ENCODE assay signal across 31 mouse cellular contexts in genomic region chr14:34330657-34331158, GRCm38 (mm10). TPM values are rescaled to one million over a fixed set of nuclear protein-coding genes. Genes with fewer than 3 reads are reported as not detected.
DNase-seq lines count a peak whose midpoint lies in the region; ATAC-seq and TF ChIP-seq lines count a peak whose summit lies in the region.
"Had no signal": no experiment of that assay in that cellular context is flagged by ENCODE, and none has a peak within 500 bp of the region (broad histone marks: within the 10 kb centered on the region; RNA-seq: fewer than 3 reads in every experiment).

No protein-coding gene starts in this region.

- intact Hi-C loops in left cerebral cortex, adult 2 months (cut with DNase I): no loop called here

- no peak overlapping the region for H3K4me3 ChIP-seq in forebrain, embryonic 14.5 days (ENCODE audit: low read depth, low read length)
- H3K4me3 ChIP-seq in forebrain, embryonic 11.5 days (ENCODE audit: low read depth, low read length): no peak overlapping the region
- no peak overlapping the region for H3K4me3 ChIP-seq in left cerebral cortex, adult 2 months
- no peak overlapping the region for H3K4me3 ChIP-seq in ES-Bruce4 (ENCODE audit: low read depth, low read length)
- no peak overlapping the region for H3K4me3 ChIP-seq in hindbrain, embryonic 16.5 days (ENCODE audit: low read length)
- H3K4me3 ChIP-seq: embryonic facial prominence, embryonic 10.5 days; gastrocnemius, adult 2 months; heart, embryonic 12.5 days; limb, embryonic 15.5 days; liver, embryonic 15.5 days; neural tube, embryonic 12.5 days; stomach, embryonic 15.5 days had no signal

- no peak overlapping the region; the same call in 1 of the 2 replicates for H3K27ac ChIP-seq in forebrain, embryonic 14.5 days (ENCODE audit: low read depth, low read length)
- no peak overlapping the region for H3K27ac ChIP-seq in forebrain, embryonic 11.5 days (ENCODE audit: low read depth, low read length)
- H3K27ac ChIP-seq in left cerebral cortex, adult 2 months: 0 out of 2 replicates have a peak overlapping the region, but pooled peaks have one; percentile 40
- H3K27ac ChIP-seq in ES-Bruce4 (ENCODE audit: insufficient read depth, low read length): peak overlapping the region; percentile 44; the same call in 1 of the 2 replicates
- H3K27ac ChIP-seq in hindbrain, embryonic 16.5 days (ENCODE audit: low read depth, low read length): no peak overlapping the region; the same call in 1 of the 2 replicates
- H3K27ac ChIP-seq: embryonic facial prominence, embryonic 10.5 days; gastrocnemius, adult 2 months; limb, embryonic 15.5 days; liver, embryonic 15.5 days; neural tube, embryonic 12.5 days; stomach, embryonic 15.5 days had no signal

- H3K9ac ChIP-seq in forebrain, embryonic 14.5 days (ENCODE audit: low read length): no peak overlapping the region
- no peak overlapping the region for H3K9ac ChIP-seq in forebrain, embryonic 11.5 days (ENCODE audit: low read length)
- no peak overlapping the region for H3K9ac ChIP-seq in ES-Bruce4 (ENCODE audit: low read depth, poor library complexity, severe bottlenecking)
- no peak overlapping the region for H3K9ac ChIP-seq in hindbrain, embryonic 16.5 days (ENCODE audit: low read depth, low read length)
- H3K9ac ChIP-seq: heart, embryonic 12.5 days; limb, embryonic 15.5 days; liver, embryonic 15.5 days; neural tube, embryonic 12.5 days; stomach, embryonic 15.5 days had no signal

- peak; percentile 28 for ATAC-seq in forebrain, embryonic 14.5 days
- no peak for ATAC-seq in forebrain, embryonic 11.5 days (replicated peaks; ENCODE audit: low FRiP score)
- peak; percentile 90 for ATAC-seq in hindbrain, embryonic 16.5 days
- ATAC-seq: CD4-positive, CD25-positive, alpha-beta regulatory T cell, adult 4 months; lung, postnatal 0 days had no signal

- H3K9me3 ChIP-seq in forebrain, embryonic 14.5 days (replicated peaks; ENCODE audit: control insufficient read depth, low read length): no peaks in the 10 kb centered on the region
- no peaks in the 10 kb centered on the region for H3K9me3 ChIP-seq in forebrain, embryonic 11.5 days (ENCODE audit: control insufficient read depth, low read length)
- H3K9me3 ChIP-seq in ES-Bruce4 (replicated peaks; ENCODE audit: control insufficient read depth, insufficient read depth, low read length, poor library complexity, severe bottlenecking): no peaks in the 10 kb centered on the region
- H3K9me3 ChIP-seq in hindbrain, embryonic 16.5 days (ENCODE audit: control insufficient read depth, low read length): no peaks in the 10 kb centered on the region
- H3K9me3 ChIP-seq: embryonic facial prominence, embryonic 10.5 days; G1E; heart, embryonic 12.5 days; limb, embryonic 15.5 days; liver, embryonic 15.5 days; neural tube, embryonic 12.5 days; stomach, embryonic 15.5 days had no signal

- 77% methylated on average over 9 of the region's 9 CpGs for WGBS in forebrain, embryonic 14.5 days
- 86% methylated on average over 9 of the region's 9 CpGs for WGBS in forebrain, embryonic 11.5 days
- 73% methylated on average over 9 of the region's 9 CpGs for WGBS in hindbrain, embryonic 16.5 days

- no peak for TF ChIP-seq POLR2A in ES-Bruce4 (IDR thresholded peaks at IDR 0.05; ENCODE audit: insufficient read depth, low read length)

- TF ChIP-seq EP300 in ES-Bruce4 (IDR thresholded peaks at IDR 0.05; ENCODE audit: insufficient read depth, low read depth, low read length): no peak

- TF ChIP-seq CTCF in left cerebral cortex, adult 2 months (IDR thresholded peaks at IDR 0.05): no peak
- TF ChIP-seq CTCF in ES-Bruce4 (IDR thresholded peaks at IDR 0.05; ENCODE audit: low read depth, low read length): no peak

- H3K36me3 ChIP-seq in forebrain, embryonic 14.5 days (ENCODE audit: control insufficient read depth, insufficient read depth, low read length): peaks cover 60% of the 10 kb centered on the region
- H3K36me3 ChIP-seq in forebrain, embryonic 11.5 days (ENCODE audit: control insufficient read depth, insufficient read depth, low read length): peaks cover 5% of the 10 kb centered on the region; the same call in 1 of the 2 replicates
- peaks cover 83% of the 10 kb centered on the region for H3K36me3 ChIP-seq in ES-Bruce4 (ENCODE audit: control insufficient read depth, insufficient read depth, low read length, poor library complexity, severe bottlenecking)
- peaks cover 38% of the 10 kb centered on the region for H3K36me3 ChIP-seq in hindbrain, embryonic 16.5 days (ENCODE audit: control insufficient read depth, insufficient read depth, low read length)

- no peak overlapping the region for H3K4me2 ChIP-seq in forebrain, embryonic 14.5 days (ENCODE audit: low read length)
- H3K4me2 ChIP-seq in forebrain, embryonic 11.5 days (ENCODE audit: low read depth, low read length, severe bottlenecking): no peak overlapping the region
- no peak overlapping the region for H3K4me2 ChIP-seq in hindbrain, embryonic 16.5 days (ENCODE audit: low read length)
- H3K4me2 ChIP-seq: heart, embryonic 12.5 days; limb, embryonic 15.5 days; liver, embryonic 15.5 days; neural tube, embryonic 12.5 days; stomach, embryonic 15.5 days had no signal

- H3K27me3 ChIP-seq in forebrain, embryonic 14.5 days (replicated peaks; ENCODE audit: control insufficient read depth, insufficient read depth, low read length): no peaks in the 10 kb centered on the region
- no peaks in the 10 kb centered on the region for H3K27me3 ChIP-seq in forebrain, embryonic 11.5 days (ENCODE audit: control insufficient read depth, insufficient read depth, low read length)
- H3K27me3 ChIP-seq in ES-Bruce4 (ENCODE audit: control insufficient read depth, insufficient read depth, low read length, poor library complexity, severe bottlenecking): no peaks in the 10 kb centered on the region
- no peaks in the 10 kb centered on the region for H3K27me3 ChIP-seq in hindbrain, embryonic 16.5 days (replicated peaks; ENCODE audit: control insufficient read depth, insufficient read depth, low read length)
- H3K27me3 ChIP-seq: heart, embryonic 12.5 days; limb, embryonic 15.5 days; liver, embryonic 15.5 days; neural tube, embryonic 12.5 days; stomach, embryonic 15.5 days had no signal

- H3K4me1 ChIP-seq in forebrain, embryonic 14.5 days (ENCODE audit: control insufficient read depth, insufficient read depth, low read length): peaks cover 5% of the 10 kb centered on the region; the same call in 1 of the 2 replicates
- no peaks in the 10 kb centered on the region for H3K4me1 ChIP-seq in forebrain, embryonic 11.5 days (replicated peaks; ENCODE audit: control insufficient read depth, insufficient read depth, low read length)
- no peaks in the 10 kb centered on the region for H3K4me1 ChIP-seq in ES-Bruce4 (ENCODE audit: control insufficient read depth, insufficient read depth, low read length)
- H3K4me1 ChIP-seq in hindbrain, embryonic 16.5 days (ENCODE audit: control insufficient read depth, insufficient read depth, low read depth, low read length): no peaks in the 10 kb centered on the region
- H3K4me1 ChIP-seq: embryonic facial prominence, embryonic 10.5 days; heart, embryonic 12.5 days; limb, embryonic 15.5 days; liver, embryonic 15.5 days; neural tube, embryonic 12.5 days; stomach, embryonic 15.5 days had no signal

- peak; percentile 39 for DNase-seq in forebrain, embryonic 14.5 days (ENCODE audit: low spot score)
- no peak for DNase-seq in forebrain, embryonic 11.5 days (ENCODE audit: low spot score)
- DNase-seq in left cerebral cortex, adult 2 months (ENCODE audit: extremely low spot score in 1 of 2, low spot score in 2 of 2): no peak
- no peak for DNase-seq in left cerebral cortex, adult 9 months (ENCODE audit: low spot score in 2 of 2)
- no peak for DNase-seq in MN1 (ENCODE audit: low spot score)
- no peak for DNase-seq in adrenal gland, postnatal 25 days
- DNase-seq: adrenal gland, postnatal 14 days; gastrocnemius, adult 2 months; kidney, adult 8-10 months; kidney, postnatal 36 days; right cerebral cortex, postnatal 14 days; thymus, adult 18-20 months; thymus, postnatal 4 days had no signal

RNA-seq across cellular contexts. Expression of gene Glud1, which starts 20.2 kb away (rescaled TPM):
- polyA plus RNA-seq in forebrain, embryonic 14.5 days (2014; fragmentation: Nextera tagmentation; extraction: Ambion mirVana): 84.0 and 94.1 TPM in 2 replicates
- polyA plus RNA-seq in forebrain, embryonic 11.5 days (2014; fragmentation: Nextera tagmentation; extraction: Ambion mirVana): 89.4 TPM in 2 replicates
- 100 to 1,000 TPM; 281 to 285 TPM for total RNA-seq in left cerebral cortex, adult 2 months (2021)
- polyA plus RNA-seq in ES-Bruce4 (2011; ENCODE audit: insufficient read depth, insufficient read length, low read depth, missing spikeins): 285 and 305 TPM in 2 replicates
- polyA plus RNA-seq in hindbrain, embryonic 16.5 days (2015; fragmentation: Nextera tagmentation; extraction: Ambion mirVana): 112 and 115 TPM in 2 replicates
- 148 and 181 TPM in 2 replicates for total RNA-seq in adrenal gland, postnatal 25 days (2021)

RNA-seq across cellular contexts. Expression of gene Shld2, which starts 20.4 kb away (rescaled TPM):
- 7.0 and 8.6 TPM in 2 replicates for polyA plus RNA-seq in forebrain, embryonic 14.5 days (2014; fragmentation: Nextera tagmentation; extraction: Ambion mirVana)
- 9.0 and 10.3 TPM in 2 replicates for polyA plus RNA-seq in forebrain, embryonic 11.5 days (2014; fragmentation: Nextera tagmentation; extraction: Ambion mirVana)
- total RNA-seq in left cerebral cortex, adult 2 months (2021): 10 to 100 TPM; 10.5 to 11.5 TPM
- polyA plus RNA-seq in ES-Bruce4 (2011; ENCODE audit: insufficient read depth, insufficient read length, low read depth, missing spikeins): 26.7 and 32.5 TPM in 2 replicates
- 5.4 and 5.8 TPM in 2 replicates for polyA plus RNA-seq in hindbrain, embryonic 16.5 days (2015; fragmentation: Nextera tagmentation; extraction: Ambion mirVana)
- total RNA-seq in adrenal gland, postnatal 25 days (2021): 13.5 and 16.4 TPM in 2 replicates

RNA-seq across cellular contexts. Expression of gene Fam25c, which starts 24.5 kb away (rescaled TPM):
- not detected in 2 replicates for polyA plus RNA-seq in forebrain, embryonic 14.5 days (2014; fragmentation: Nextera tagmentation; extraction: Ambion mirVana)
- polyA plus RNA-seq in forebrain, embryonic 11.5 days (2014; fragmentation: Nextera tagmentation; extraction: Ambion mirVana): not detected in 2 replicates
- not detected for total RNA-seq in left cerebral cortex, adult 2 months (2021)
- polyA plus RNA-seq in ES-Bruce4 (2011; ENCODE audit: insufficient read depth, insufficient read length, low read depth, missing spikeins): 3.5 and 5.7 TPM in 2 replicates
- not detected in 2 replicates for polyA plus RNA-seq in hindbrain, embryonic 16.5 days (2015; fragmentation: Nextera tagmentation; extraction: Ambion mirVana)
- total RNA-seq in adrenal gland, postnatal 25 days (2021): not detected in 2 replicates
- total RNA-seq: G1E; gastrocnemius, adult 2 months; granulocyte monocyte progenitor cell, adult 5-6 weeks; heart, postnatal 25 days; layer of hippocampus, postnatal 14 days; left cerebral cortex, postnatal 25 days had no signal
- polyA plus RNA-seq: CD4-positive, CD25-positive, alpha-beta regulatory T cell, adult 4 months; cerebellum, adult 2 months; embryonic facial prominence, embryonic 10.5 days; G1E; heart, embryonic 12.5 days; intestine, embryonic 14.5 days; neural tube, embryonic 12.5 days; spleen, adult 2 months had no signal

RNA-seq across cellular contexts. Expression of gene Sncg, which starts 43.9 kb away (rescaled TPM):
- polyA plus RNA-seq in forebrain, embryonic 14.5 days (2014; fragmentation: Nextera tagmentation; extraction: Ambion mirVana): 4.0 and 4.2 TPM in 2 replicates
- 3.7 and 5.4 TPM in 2 replicates for polyA plus RNA-seq in forebrain, embryonic 11.5 days (2014; fragmentation: Nextera tagmentation; extraction: Ambion mirVana)
- total RNA-seq in left cerebral cortex, adult 2 months (2021): 1 to 10 TPM; 3.0 to 3.9 TPM
- polyA plus RNA-seq in ES-Bruce4 (2011; ENCODE audit: insufficient read depth, insufficient read length, low read depth, missing spikeins): 2.2 and 3.2 TPM in 2 replicates
- polyA plus RNA-seq in hindbrain, embryonic 16.5 days (2015; fragmentation: Nextera tagmentation; extraction: Ambion mirVana): 188 and 207 TPM in 2 replicates
- 7.4 and 9.7 TPM in 2 replicates for total RNA-seq in adrenal gland, postnatal 25 days (2021)
- total RNA-seq: granulocyte monocyte progenitor cell, adult 5-6 weeks had no signal
- polyA plus RNA-seq: CD4-positive, CD25-positive, alpha-beta regulatory T cell, adult 4 months; G1E had no signal

RNA-seq across cellular contexts. Expression of gene Mmrn2, which starts 44.6 kb away (rescaled TPM):
- 3.5 and 3.6 TPM in 2 replicates for polyA plus RNA-seq in forebrain, embryonic 14.5 days (2014; fragmentation: Nextera tagmentation; extraction: Ambion mirVana)
- polyA plus RNA-seq in forebrain, embryonic 11.5 days (2014; fragmentation: Nextera tagmentation; extraction: Ambion mirVana): 7.2 and 7.6 TPM in 2 replicates
- 1 to 10 TPM; 4.4 to 5.8 TPM for total RNA-seq in left cerebral cortex, adult 2 months (2021)
- polyA plus RNA-seq in ES-Bruce4 (2011; ENCODE audit: insufficient read depth, insufficient read length, low read depth, missing spikeins): 1.3 and 1.7 TPM in 2 replicates
- 3.8 and 5.0 TPM in 2 replicates for polyA plus RNA-seq in hindbrain, embryonic 16.5 days (2015; fragmentation: Nextera tagmentation; extraction: Ambion mirVana)
- 26.1 and 31.2 TPM in 2 replicates for total RNA-seq in adrenal gland, postnatal 25 days (2021)
- total RNA-seq: granulocyte monocyte progenitor cell, adult 5-6 weeks had no signal

Comparison
In these comparisons a context has a peak if more than half of its experiments do, and no peak if none do; other contexts are left out.
1. H3K27ac ChIP-seq: peak in left cerebral cortex, adult 2 months (single experiment) and ES-Bruce4 (single experiment); none in forebrain, embryonic 14.5 days (single experiment), forebrain, embryonic 11.5 days (single experiment) and hindbrain, embryonic 16.5 days (single experiment).